Mouse (Mus musculus) embryonic facial prominence, embryonic 12.5 days (tissue): ENCODE data around the gene Vmn1r220. TPM values are rescaled to one million over a fixed set of nuclear protein-coding genes. Genes with fewer than 3 reads are reported as not detected.
"Not testable (repeated sequence)": the region's sequence is repeated elsewhere in the genome, so short reads cannot be mapped to it uniquely, and the experiment has no call there.

Experiments
- ATAC-seq: fragments of 200-750 bp; cut with Nextera tagmentation; 2 replicates; pipeline ENCODE4 v1.8.0; 2017; ENCODE audit not compliant: insufficient number of reproducible peaks, insufficient read depth, low FRiP score, low TSS enrichment
- H3K27ac ChIP-seq: fragments of 300-500 bp; sonication (generic); 2 replicates; pipeline ENCODE4 v1.5.1; 2016; ENCODE audit warnings: mild to moderate bottlenecking
- H3K27me3 ChIP-seq: fragments of 300-500 bp; sonication (generic); 2 replicates; pipeline ENCODE4 v1.6.1; 2016; ENCODE audit warnings: mild to moderate bottlenecking, moderate library complexity
- H3K36me3 ChIP-seq: fragments of 300-500 bp; sonication (generic); 2 replicates; pipeline ENCODE4 v1.6.1; 2016; ENCODE audit warnings: mild to moderate bottlenecking
- H3K4me1 ChIP-seq: fragments of 300-500 bp; sonication (generic); 2 replicates; pipeline ENCODE4 v1.6.1; 2016
- H3K4me2 ChIP-seq: fragments of 300-500 bp; sonication (generic); replicated peaks from 2 replicates; pipeline ENCODE4 v1.6.1; 2016; ENCODE audit warnings: mild to moderate bottlenecking, moderate library complexity
- H3K4me3 ChIP-seq: fragments of 300-500 bp; sonication (generic); 2 replicates; pipeline ENCODE4 v1.5.1; 2016; ENCODE audit warnings: mild to moderate bottlenecking
- H3K9ac ChIP-seq: fragments of 300-500 bp; sonication (generic); 2 replicates; pipeline ENCODE4 v1.6.1; 2016; ENCODE audit warnings: mild to moderate bottlenecking, moderate library complexity
- H3K9me3 ChIP-seq: fragments of 300-500 bp; sonication (generic); 2 replicates; pipeline ENCODE4 v1.6.1; 2016; ENCODE audit warnings: mild to moderate bottlenecking, moderate library complexity
- WGBS: fragments of 180-500 bp; shearing (Covaris S2); methylation state at CpG from one replicate; pipeline ENCODE4 v1.1.7; 2016; 5-methylcytosine and 5-hydroxymethylcytosine counted together
- polyA plus RNA-seq: library from polyadenylated mRNA; unstranded; fragments of >200 nt; fragmentation: Nextera tagmentation; extraction: Ambion mirVana; gene quantifications from 2 replicates; pipeline ENCODE4 v1.2.1, GENCODE M21; 2016

Vmn1r220 gene
- not detected in 2 replicates for polyA plus RNA-seq

GRCm38 (mm10) chr13:23187875-23188274 is at the start of gene Vmn1r220:
TSS of gene Vmn1r220 (minus strand) at chr13:23187975.
- ATAC-seq, result no peak
- Histone ChIP-seq H3K9me3 (no peaks in the 10 kb centered on the region), H3K4me3 (no peak within 1 kb of the TSS), H3K36me3 (no peaks in the 10 kb centered on the region), H3K27me3 (no peaks in the 10 kb centered on the region), H3K9ac (no peak within 1 kb of the TSS), H3K27ac (no peak within 1 kb of the TSS), H3K4me2 (no peak within 1 kb of the TSS), H3K4me1 (no peaks in the 10 kb centered on the region)
- WGBS, result 84% methylated on average over 2 of the region's 2 CpGs

GRCm38 (mm10) chr13:23235847-23236246 is 48.1 kb upstream of the Vmn1r220 start, which contains the start of gene Vmn1r222:
TSS of gene Vmn1r222 (minus strand) at chr13:23235947.
- H3K9me3 ChIP-seq, H3K4me3 ChIP-seq, H3K4me2 ChIP-seq, H3K9ac ChIP-seq, H3K27ac ChIP-seq, H3K4me1 ChIP-seq, ATAC-seq, H3K36me3 ChIP-seq, H3K27me3 ChIP-seq: not testable (repeated sequence)

- not testable (repeated sequence) for H3K4me1 ChIP-seq, H3K4me3 ChIP-seq, ATAC-seq, H3K9me3 ChIP-seq, H3K27ac ChIP-seq, H3K9ac ChIP-seq, H3K36me3 ChIP-seq, H3K27me3 ChIP-seq, H3K4me2 ChIP-seq
- 82% methylated on average over 2 of the region's 2 CpGs for WGBS
These were observed 26.1 kb upstream of the Vmn1r220 start, which contains the start of gene Vmn1r221 for GRCm38 (mm10) chr13:23213827-23214226. TSS of gene Vmn1r221 (plus strand) at chr13:23214127.

GRCm38 (mm10) chr13:23203885-23204284 is 16.1 kb upstream of the Vmn1r220 start:
- H3K4me2 ChIP-seq, H3K27me3 ChIP-seq, ATAC-seq, H3K36me3 ChIP-seq, H3K4me1 ChIP-seq, H3K4me3 ChIP-seq, H3K9me3 ChIP-seq, H3K27ac ChIP-seq, H3K9ac ChIP-seq: not testable (repeated sequence)
- 82% methylated on average over 1 of the region's 1 CpGs for WGBS

- ATAC-seq, H3K4me2 ChIP-seq, H3K27ac ChIP-seq, H3K9me3 ChIP-seq, H3K4me3 ChIP-seq, H3K27me3 ChIP-seq, H3K36me3 ChIP-seq, H3K4me1 ChIP-seq, H3K9ac ChIP-seq: not testable (repeated sequence)
- WGBS, result 86% methylated on average over 4 of the region's 4 CpGs
These were observed 21.3 kb downstream of the Vmn1r220 start for GRCm38 (mm10) chr13:23166471-23166870.

- 80% methylated on average over 4 of the region's 4 CpGs for WGBS
- H3K4me2 ChIP-seq, result no peak within 1 kb of the TSS
- H3K4me3 ChIP-seq, result no peak within 1 kb of the TSS
- no peak for ATAC-seq
- no peaks in the 10 kb centered on the region for H3K4me1 ChIP-seq
- H3K9ac ChIP-seq, result no peak within 1 kb of the TSS
- no peak within 1 kb of the TSS for H3K27ac ChIP-seq
- H3K27me3 ChIP-seq, result no peaks in the 10 kb centered on the region
- H3K9me3 ChIP-seq, result no peaks in the 10 kb centered on the region
- no peaks in the 10 kb centered on the region for H3K36me3 ChIP-seq
These were observed 28.8 kb downstream of the Vmn1r220 start, which contains the start of gene Vmn1r219 for GRCm38 (mm10) chr13:23159012-23159411. TSS of gene Vmn1r219 (plus strand) at chr13:23159312.

GRCm38 (mm10) chr13:23157848-23158247 is 29.9 kb downstream of the Vmn1r220 start:
- no peak overlapping the region for H3K4me2 ChIP-seq
- WGBS, result 69% methylated on average over 3 of the region's 3 CpGs

GRCm38 (mm10) chr13:23138880-23139279 is 48.9 kb downstream of the Vmn1r220 start:
- ATAC-seq, result no peak
- WGBS, result 92% methylated on average over 2 of the region's 2 CpGs
- Histone ChIP-seq H3K4me1 (no peaks in the 10 kb centered on the region), H3K36me3 (no peaks in the 10 kb centered on the region), H3K4me3 (no peak overlapping the region), H3K27me3 (no peaks in the 10 kb centered on the region), H3K27ac (no peak overlapping the region), H3K4me2 (no peak overlapping the region), H3K9ac (no peak overlapping the region), H3K9me3 (no peaks in the 10 kb centered on the region)

More at GRCm38 (mm10) chr13:23157848-23158247, 29.9 kb downstream of the Vmn1r220 start:
- Histone ChIP-seq H3K27me3 (no peaks in the 10 kb centered on the region), H3K4me3 (no peak overlapping the region), H3K9me3 (no peaks in the 10 kb centered on the region), H3K9ac (no peak overlapping the region), H3K4me1 (no peaks in the 10 kb centered on the region), H3K36me3 (no peaks in the 10 kb centered on the region), H3K27ac (no peak overlapping the region)
- ATAC-seq, result no peak

GRCm38 (mm10) chr13:23133501-23133900 is 54.3 kb downstream of the Vmn1r220 start:
- Histone ChIP-seq H3K4me1 (no peaks in the 10 kb centered on the region), H3K4me3 (no peak overlapping the region), H3K36me3 (no peaks in the 10 kb centered on the region), H3K4me2 (no peak overlapping the region), H3K27me3 (no peaks in the 10 kb centered on the region), H3K9ac (no peak overlapping the region), H3K27ac (no peak overlapping the region), H3K9me3 (no peaks in the 10 kb centered on the region)
- ATAC-seq, result no peak
- WGBS, result 58% methylated on average over 1 of the region's 1 CpGs

GRCm38 (mm10) chr13:23133099-23133498 is 54.7 kb downstream of the Vmn1r220 start, which contains the start of gene Vmn1r218:
TSS of gene Vmn1r218 (plus strand) at chr13:23133155.
- no peaks in the 10 kb centered on the region for H3K36me3 ChIP-seq
- ATAC-seq, result no peak
- no peak within 1 kb of the TSS for H3K4me2 ChIP-seq
- H3K27ac ChIP-seq, result no peak within 1 kb of the TSS
- H3K27me3 ChIP-seq, result no peaks in the 10 kb centered on the region
- H3K9me3 ChIP-seq, result no peaks in the 10 kb centered on the region
- H3K9ac ChIP-seq, result no peak within 1 kb of the TSS
- no peaks in the 10 kb centered on the region for H3K4me1 ChIP-seq
- 62% methylated on average over 3 of the region's 3 CpGs for WGBS
- no peak within 1 kb of the TSS for H3K4me3 ChIP-seq
